Mouse (Mus musculus): ENCODE measurements around the gene Pdlim1. TPM values are rescaled to one million over a fixed set of nuclear protein-coding genes. Genes with fewer than 3 reads are reported as not detected.

The Pdlim1 gene
- polyA plus RNA-seq (2015; fragmentation: Nextera tagmentation; extraction: Ambion mirVana), result 34.4 and 40.0 TPM in 2 replicates

GRCm38 (mm10) chr19:40271308-40271892 lies at the start of gene Pdlim1:
TSS of gene Pdlim1 (minus strand) at chr19:40271842.
- DNase-seq (ENCODE audit: low spot score), result peak; percentile 82
- H3K4me1 ChIP-seq (replicated peaks; ENCODE audit: insufficient read depth, low read length), result peaks cover 10% of the 10 kb centered on the region; the same call in 1 of the 2 replicates
- TF ChIP-seq CTCF (IDR thresholded peaks at IDR 0.05; ENCODE audit: low read depth), result no peak
- no peaks in the 10 kb centered on the region for H3K36me3 ChIP-seq (ENCODE audit: insufficient read depth, low read length)
- H3K27me3 ChIP-seq (ENCODE audit: insufficient read depth, low read length), result peaks cover 7% of the 10 kb centered on the region; the same call in 1 of the 2 replicates
- peak within 1 kb of the TSS; percentile 62 for H3K9ac ChIP-seq (ENCODE audit: low read depth, low read length)
- under 1% methylated on average over 37 of the region's 54 CpGs for WGBS
- peak within 1 kb of the TSS; percentile 69 for H3K4me3 ChIP-seq (replicated peaks; ENCODE audit: low read depth, low read length)
- ATAC-seq (replicated peaks; ENCODE audit: low FRiP score, low read depth), result peak; percentile 85
- H3K9me3 ChIP-seq (replicated peaks; ENCODE audit: low read length), result no peaks in the 10 kb centered on the region
- peak within 1 kb of the TSS; percentile 96 for H3K4me2 ChIP-seq (ENCODE audit: low read length)
- H3K27ac ChIP-seq, result no peak within 1 kb of the TSS

GRCm38 (mm10) chr19:40319199-40319598 lies 47.6 kb upstream of the Pdlim1 start:
- H3K27me3 ChIP-seq (ENCODE audit: insufficient read depth, low read length), result no peaks in the 10 kb centered on the region
- peaks cover under 1% of the 10 kb centered on the region; the same call in 1 of the 2 replicates for H3K36me3 ChIP-seq (ENCODE audit: insufficient read depth, low read length)
- H3K4me3 ChIP-seq (replicated peaks; ENCODE audit: low read depth, low read length), result no peak overlapping the region
- WGBS, result 72% methylated on average over 3 of the region's 3 CpGs
- no peak overlapping the region for H3K9ac ChIP-seq (ENCODE audit: low read depth, low read length)
- H3K9me3 ChIP-seq (replicated peaks; ENCODE audit: low read length), result no peaks in the 10 kb centered on the region
- TF ChIP-seq CTCF (IDR thresholded peaks at IDR 0.05; ENCODE audit: low read depth), result no peak
- DNase-seq (ENCODE audit: low spot score) (no peak), ATAC-seq (replicated peaks; ENCODE audit: low FRiP score, low read depth) (no peak)
- H3K4me1 ChIP-seq (replicated peaks; ENCODE audit: insufficient read depth, low read length), result no peaks in the 10 kb centered on the region
- no peak overlapping the region for H3K4me2 ChIP-seq (ENCODE audit: low read length)
- H3K27ac ChIP-seq, result no peak overlapping the region

- Histone ChIP-seq H3K27me3 (ENCODE audit: insufficient read depth, low read length) (no peaks in the 10 kb centered on the region), H3K27ac (no peak overlapping the region), H3K9me3 (replicated peaks; ENCODE audit: low read length) (no peaks in the 10 kb centered on the region), H3K4me2 (ENCODE audit: low read length) (no peak overlapping the region), H3K4me1 (replicated peaks; ENCODE audit: insufficient read depth, low read length) (no peaks in the 10 kb centered on the region), H3K36me3 (ENCODE audit: insufficient read depth, low read length) (no peaks in the 10 kb centered on the region; the same call in 1 of the 2 replicates), H3K9ac (ENCODE audit: low read depth, low read length) (no peak overlapping the region), H3K4me3 (replicated peaks; ENCODE audit: low read depth, low read length) (no peak overlapping the region)
- 27% methylated on average over 6 of the region's 6 CpGs for WGBS
- ATAC-seq (replicated peaks; ENCODE audit: low FRiP score, low read depth), result no peak
- peak; percentile 36 for DNase-seq (ENCODE audit: low spot score)
- no peak for TF ChIP-seq CTCF (IDR thresholded peaks at IDR 0.05; ENCODE audit: low read depth)
Measured at GRCm38 (mm10) chr19:40318511-40318910, 46.9 kb upstream of the Pdlim1 start.

GRCm38 (mm10) chr19:40317001-40317400 lies 45.4 kb upstream of the Pdlim1 start:
- TF ChIP-seq CTCF (IDR thresholded peaks at IDR 0.05; ENCODE audit: low read depth), result no peak

GRCm38 (mm10) chr19:40314252-40314651 lies 42.6 kb upstream of the Pdlim1 start:
- Histone ChIP-seq H3K36me3 (ENCODE audit: insufficient read depth, low read length) (0 out of 2 replicates have a peak, but pooled peaks cover 13% of the 10 kb centered on the region), H3K27ac (no peak overlapping the region), H3K9ac (ENCODE audit: low read depth, low read length) (no peak overlapping the region), H3K4me1 (replicated peaks; ENCODE audit: insufficient read depth, low read length) (no peaks in the 10 kb centered on the region), H3K4me3 (replicated peaks; ENCODE audit: low read depth, low read length) (no peak overlapping the region), H3K9me3 (replicated peaks; ENCODE audit: low read length) (no peaks in the 10 kb centered on the region), H3K4me2 (ENCODE audit: low read length) (no peak overlapping the region), H3K27me3 (ENCODE audit: insufficient read depth, low read length) (no peaks in the 10 kb centered on the region)
- TF ChIP-seq CTCF (IDR thresholded peaks at IDR 0.05; ENCODE audit: low read depth), result no peak
- peak; percentile 33 for DNase-seq (ENCODE audit: low spot score)
- ATAC-seq (replicated peaks; ENCODE audit: low FRiP score, low read depth), result no peak
- 84% methylated on average over 11 of the region's 11 CpGs for WGBS

More at GRCm38 (mm10) chr19:40317001-40317400, 45.4 kb upstream of the Pdlim1 start:
- no peak for ATAC-seq (replicated peaks; ENCODE audit: low FRiP score, low read depth)
- no peaks in the 10 kb centered on the region for H3K27me3 ChIP-seq (ENCODE audit: insufficient read depth, low read length)
- H3K4me2 ChIP-seq (ENCODE audit: low read length), result no peak overlapping the region
- H3K9ac ChIP-seq (ENCODE audit: low read depth, low read length), result no peak overlapping the region
- WGBS, result 80% methylated on average over 4 of the region's 4 CpGs
- DNase-seq (ENCODE audit: low spot score), result no peak
- no peaks in the 10 kb centered on the region; the same call in 1 of the 2 replicates for H3K36me3 ChIP-seq (ENCODE audit: insufficient read depth, low read length)
- H3K4me1 ChIP-seq (replicated peaks; ENCODE audit: insufficient read depth, low read length), result no peaks in the 10 kb centered on the region
- no peak overlapping the region for H3K27ac ChIP-seq
- H3K4me3 ChIP-seq (replicated peaks; ENCODE audit: low read depth, low read length), result no peak overlapping the region
- H3K9me3 ChIP-seq (replicated peaks; ENCODE audit: low read length), result no peaks in the 10 kb centered on the region

GRCm38 (mm10) chr19:40311631-40312030 lies 40.0 kb upstream of the Pdlim1 start:
- no peak for DNase-seq (ENCODE audit: low spot score)
- H3K4me3 ChIP-seq (replicated peaks; ENCODE audit: low read depth, low read length), result no peak overlapping the region
- no peak for ATAC-seq (replicated peaks; ENCODE audit: low FRiP score, low read depth)
- no peak overlapping the region for H3K4me2 ChIP-seq (ENCODE audit: low read length)
- no peaks in the 10 kb centered on the region for H3K9me3 ChIP-seq (replicated peaks; ENCODE audit: low read length)
- H3K4me1 ChIP-seq (replicated peaks; ENCODE audit: insufficient read depth, low read length), result no peaks in the 10 kb centered on the region
- H3K36me3 ChIP-seq (ENCODE audit: insufficient read depth, low read length), result 0 out of 2 replicates have a peak, but pooled peaks cover 13% of the 10 kb centered on the region
- H3K9ac ChIP-seq (ENCODE audit: low read depth, low read length), result no peak overlapping the region
- TF ChIP-seq CTCF (IDR thresholded peaks at IDR 0.05; ENCODE audit: low read depth), result no peak
- H3K27ac ChIP-seq, result no peak overlapping the region
- H3K27me3 ChIP-seq (ENCODE audit: insufficient read depth, low read length), result no peaks in the 10 kb centered on the region
- WGBS, result 95% methylated on average over 8 of the region's 8 CpGs

Data from kidney, postnatal 0 days (tissue).